ENCODE assay signal across 8 mouse cellular contexts in the genomic region with DNA sequence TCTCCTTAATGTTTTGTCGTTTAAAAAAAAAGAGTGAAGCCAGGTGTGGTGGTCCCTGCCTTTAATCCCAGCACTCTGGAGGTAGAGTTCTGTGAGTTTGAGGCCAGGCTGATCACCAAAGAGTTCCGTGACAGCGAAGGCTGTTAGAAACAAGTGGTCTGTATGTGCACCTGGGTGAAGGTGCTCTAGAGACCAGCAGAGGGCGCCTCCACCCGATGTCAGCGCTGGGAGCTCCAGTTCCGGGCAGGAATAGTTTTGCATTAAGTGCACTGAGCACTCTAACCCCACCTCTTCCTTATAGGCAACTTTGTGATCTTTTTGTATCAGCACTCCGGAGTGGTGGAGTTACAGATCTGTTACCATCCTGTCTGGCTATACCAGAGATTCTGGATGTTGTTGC. TPM values are rescaled to one million over a fixed set of nuclear protein-coding genes. Genes with fewer than 3 reads are reported as not detected.
A peak's percentile ranks its signal among the peaks of the same experiment; 100 is the strongest.
DNase-seq lines count a peak whose midpoint lies in the region; ATAC-seq lines count a peak whose summit lies in the region.

No protein-coding gene starts in this region.

- H3K4me3 ChIP-seq in forebrain, embryonic 11.5 days (ENCODE audit: low read depth, low read length) = peak overlapping the region; percentile 57
- H3K4me3 ChIP-seq in hindbrain, embryonic 13.5 days = peak overlapping the region; percentile 67
- peak overlapping the region; percentile 64 for H3K4me3 ChIP-seq in liver, embryonic 13.5 days (replicated peaks)

- no peak overlapping the region for H3K27ac ChIP-seq in forebrain, embryonic 11.5 days (ENCODE audit: low read depth, low read length)
- no peak overlapping the region for H3K27ac ChIP-seq in hindbrain, embryonic 13.5 days
- peak overlapping the region; percentile 72 for H3K27ac ChIP-seq in liver, embryonic 13.5 days

- no peaks in the 10 kb centered on the region; the same call in 1 of the 2 replicates for H3K36me3 ChIP-seq in forebrain, embryonic 11.5 days (ENCODE audit: control insufficient read depth, insufficient read depth, low read length)
- H3K36me3 ChIP-seq in hindbrain, embryonic 13.5 days = peaks cover 18% of the 10 kb centered on the region
- H3K36me3 ChIP-seq in liver, embryonic 13.5 days = no peaks in the 10 kb centered on the region

- DNase-seq in left cerebral cortex, adult 11 months (ENCODE audit: low spot score) = peak; percentile 21
- DNase-seq in left cerebral cortex, adult 18-20 months (ENCODE audit: low spot score in 2 of 2) = no peak
- DNase-seq in brain, adult 2 months (ENCODE audit: low read depth, low spot score) = peak; percentile 51
- peak; percentile 63 for DNase-seq in forebrain, embryonic 11.5 days (ENCODE audit: low spot score)
- DNase-seq in liver, embryonic 13.5 days = peak; percentile 63
- peak; percentile 51 for DNase-seq in neural tube, embryonic 10.5 days (ENCODE audit: extremely low spot score, low spot score)
- DNase-seq in yolk sac, embryonic 10.5 days (ENCODE audit: low spot score) = peak; percentile 56

- H3K4me2 ChIP-seq in forebrain, embryonic 11.5 days (ENCODE audit: low read depth, low read length, severe bottlenecking) = peak overlapping the region; percentile 85; the same call in 1 of the 2 replicates
- peak overlapping the region; percentile 84 for H3K4me2 ChIP-seq in hindbrain, embryonic 13.5 days
- H3K4me2 ChIP-seq in liver, embryonic 13.5 days = peak overlapping the region; percentile 96

- no peaks in the 10 kb centered on the region; the same call in 1 of the 2 replicates for H3K27me3 ChIP-seq in forebrain, embryonic 11.5 days (ENCODE audit: control insufficient read depth, insufficient read depth, low read length)
- peaks cover 14% of the 10 kb centered on the region for H3K27me3 ChIP-seq in hindbrain, embryonic 13.5 days
- H3K27me3 ChIP-seq in liver, embryonic 13.5 days = 0 out of 2 replicates have a peak, but pooled peaks cover 6% of the 10 kb centered on the region

- 0 out of 2 replicates have a peak, but pooled peaks cover 2% of the 10 kb centered on the region for H3K4me1 ChIP-seq in forebrain, embryonic 11.5 days (replicated peaks; ENCODE audit: control insufficient read depth, insufficient read depth, low read length)
- H3K4me1 ChIP-seq in hindbrain, embryonic 13.5 days (replicated peaks) = peaks cover 46% of the 10 kb centered on the region
- peaks cover 58% of the 10 kb centered on the region for H3K4me1 ChIP-seq in liver, embryonic 13.5 days (replicated peaks)

- H3K9ac ChIP-seq in forebrain, embryonic 11.5 days (ENCODE audit: low read length) = no peak overlapping the region
- H3K9ac ChIP-seq in hindbrain, embryonic 13.5 days = peak overlapping the region; percentile 91; the same call in 1 of the 2 replicates
- no peak overlapping the region; the same call in 1 of the 2 replicates for H3K9ac ChIP-seq in liver, embryonic 13.5 days

- H3K9me3 ChIP-seq in forebrain, embryonic 11.5 days (ENCODE audit: control insufficient read depth, low read length) = no peaks in the 10 kb centered on the region
- H3K9me3 ChIP-seq in hindbrain, embryonic 13.5 days = no peaks in the 10 kb centered on the region
- H3K9me3 ChIP-seq in liver, embryonic 13.5 days (replicated peaks) = no peaks in the 10 kb centered on the region

- no peak for ATAC-seq in forebrain, embryonic 11.5 days (replicated peaks; ENCODE audit: low FRiP score)
- ATAC-seq in hindbrain, embryonic 13.5 days (ENCODE audit: low FRiP score) = no peak
- peak; percentile 63 for ATAC-seq in liver, embryonic 13.5 days (ENCODE audit: low read depth)

- WGBS in forebrain, embryonic 11.5 days = 34% methylated on average over 8 of the region's 8 CpGs
- WGBS in hindbrain, embryonic 13.5 days = 39% methylated on average over 8 of the region's 8 CpGs
- 17% methylated on average over 8 of the region's 8 CpGs for WGBS in liver, embryonic 13.5 days (ENCODE audit: insufficient replicate concordance)

RNA-seq across cellular contexts. Expression of a gene that starts 1.2 kb away (rescaled TPM):
- total RNA-seq in left cerebral cortex, adult 18-20 months (2021) = 100 to 1,000 TPM in 1 of 2 experiments, 10 to 100 TPM in 1; 96.9 to 103 TPM
- polyA plus RNA-seq in forebrain, embryonic 11.5 days (2014; fragmentation: Nextera tagmentation; extraction: Ambion mirVana) = 54.6 and 57.7 TPM in 2 replicates
- 70.9 and 77.6 TPM in 2 replicates for polyA plus RNA-seq in hindbrain, embryonic 13.5 days (2015; fragmentation: Nextera tagmentation; extraction: Ambion mirVana)
- 14.3 TPM in 2 replicates for polyA plus RNA-seq in liver, embryonic 13.5 days (2015; fragmentation: Nextera tagmentation; extraction: Ambion mirVana)

RNA-seq across cellular contexts. Expression of a gene that starts 28.0 kb away (rescaled TPM):
- total RNA-seq in left cerebral cortex, adult 18-20 months (2021) = 10 to 100 TPM; 68.3 to 71.6 TPM
- 48.1 and 50.9 TPM in 2 replicates for polyA plus RNA-seq in forebrain, embryonic 11.5 days (2014; fragmentation: Nextera tagmentation; extraction: Ambion mirVana)
- 44.3 and 48.7 TPM in 2 replicates for polyA plus RNA-seq in hindbrain, embryonic 13.5 days (2015; fragmentation: Nextera tagmentation; extraction: Ambion mirVana)
- 15.8 and 20.2 TPM in 2 replicates for polyA plus RNA-seq in liver, embryonic 13.5 days (2015; fragmentation: Nextera tagmentation; extraction: Ambion mirVana)

RNA-seq across cellular contexts. Expression of a gene that starts 36.4 kb away (rescaled TPM):
- total RNA-seq in left cerebral cortex, adult 18-20 months (2021) = 1 to 10 TPM; 3.5 to 3.6 TPM
- 7.4 and 7.9 TPM in 2 replicates for polyA plus RNA-seq in forebrain, embryonic 11.5 days (2014; fragmentation: Nextera tagmentation; extraction: Ambion mirVana)
- 1.6 and 2.0 TPM in 2 replicates for polyA plus RNA-seq in hindbrain, embryonic 13.5 days (2015; fragmentation: Nextera tagmentation; extraction: Ambion mirVana)
- polyA plus RNA-seq in liver, embryonic 13.5 days (2015; fragmentation: Nextera tagmentation; extraction: Ambion mirVana) = 1.0 TPM in 2 replicates

Comparison
In these comparisons a context has a peak if more than half of its experiments do, and no peak if none do; other contexts are left out.
1. DNase-seq: peak in left cerebral cortex, adult 11 months (single experiment), brain, adult 2 months (single experiment), forebrain, embryonic 11.5 days (single experiment), liver, embryonic 13.5 days (single experiment), neural tube, embryonic 10.5 days (single experiment) and yolk sac, embryonic 10.5 days (single experiment); none in left cerebral cortex, adult 18-20 months (0 of 2).
2. Peak in every context shown above with its lines, with median percentiles within 50 percentile points of each other: H3K4me2 ChIP-seq and H3K4me3 ChIP-seq.